Mouse (Mus musculus) heart, embryonic 12.5 days (tissue): ENCODE data around the gene Mthfs. TPM values are rescaled to one million over a fixed set of nuclear protein-coding genes. Genes with fewer than 3 reads are reported as not detected.
"Not testable (repeated sequence)": the region's sequence is repeated elsewhere in the genome, so short reads cannot be mapped to it uniquely, and the experiment has no call there.

Experiments used
- ATAC-seq: fragments of 200-750 bp; cut with Nextera tagmentation; 2 replicates; pipeline ENCODE4 v1.8.0; 2017; ENCODE audit warnings: moderate TSS enrichment, moderate library complexity; ENCODE audit not compliant: insufficient number of reproducible peaks, low FRiP score
- H3K27ac ChIP-seq: fragments of 300-500 bp; sonication (generic); 2 replicates; pipeline ENCODE4 v1.5.1; 2016; ENCODE audit warnings: mild to moderate bottlenecking, moderate library complexity; ENCODE audit not compliant: poor library complexity, severe bottlenecking
- H3K27me3 ChIP-seq: fragments of 300-500 bp; sonication (generic); replicated peaks from 2 replicates; pipeline ENCODE4 v1.6.1; 2016; ENCODE audit warnings: mild to moderate bottlenecking, moderate library complexity
- H3K36me3 ChIP-seq: fragments of 300-500 bp; sonication (generic); 2 replicates; pipeline ENCODE4 v1.6.1; 2016; ENCODE audit warnings: mild to moderate bottlenecking, moderate library complexity
- H3K4me1 ChIP-seq: fragments of 300-500 bp; sonication (generic); replicated peaks from 2 replicates; pipeline ENCODE4 v1.6.1; 2016; ENCODE audit warnings: mild to moderate bottlenecking
- H3K4me2 ChIP-seq: fragments of 300-500 bp; sonication (generic); 2 replicates; pipeline ENCODE4 v1.6.1; 2016; ENCODE audit warnings: mild to moderate bottlenecking, moderate library complexity
- H3K4me3 ChIP-seq: fragments of 300-500 bp; sonication (generic); 2 replicates; pipeline ENCODE4 v1.5.1; 2016; ENCODE audit warnings: mild to moderate bottlenecking
- H3K9ac ChIP-seq: fragments of 300-500 bp; sonication (generic); 2 replicates; pipeline ENCODE4 v1.6.1; 2016; ENCODE audit warnings: mild to moderate bottlenecking, moderate library complexity
- H3K9me3 ChIP-seq: fragments of 300-500 bp; sonication (generic); replicated peaks from 2 replicates; pipeline ENCODE4 v1.6.1; 2016; ENCODE audit warnings: mild to moderate bottlenecking, moderate library complexity
- WGBS: fragments of 180-500 bp; shearing (Covaris S2); methylation state at CpG from one replicate; pipeline ENCODE4 v1.1.7; 2016; 5-methylcytosine and 5-hydroxymethylcytosine counted together
- polyA plus RNA-seq: library from polyadenylated mRNA; unstranded; fragments of >200 nt; fragmentation: Nextera tagmentation; extraction: Ambion mirVana; gene quantifications from 2 replicates; pipeline ENCODE4 v1.2.1, GENCODE M21; 2016

The Mthfs gene
- polyA plus RNA-seq, 1 experiment from 2014 or later: 15.3 TPM

GRCm38 (mm10) chr9:89211065-89211858 is 786 bp downstream of the Mthfs start:
- ATAC-seq: peak; percentile 95
- WGBS: 4% methylated on average over 13 of the region's 44 CpGs
- not testable (repeated sequence) for H3K27me3 ChIP-seq, H3K4me1 ChIP-seq, H3K36me3 ChIP-seq, H3K9me3 ChIP-seq, H3K9ac ChIP-seq
- Histone ChIP-seq H3K4me3 (peak overlapping the region; percentile 44), H3K27ac (peak overlapping the region; percentile 75; the same call in 1 of the 2 replicates), H3K4me2 (peak overlapping the region; percentile 52)

GRCm38 (mm10) chr9:89212428-89212827 is 2.0 kb downstream of the Mthfs start:
- H3K4me2 ChIP-seq, H3K36me3 ChIP-seq, H3K9ac ChIP-seq, H3K9me3 ChIP-seq, H3K4me3 ChIP-seq, ATAC-seq, H3K27me3 ChIP-seq, H3K27ac ChIP-seq, H3K4me1 ChIP-seq: not testable (repeated sequence)
- WGBS: 22% methylated on average over 1 of the region's 1 CpGs

GRCm38 (mm10) chr9:89218174-89218573 is 7.7 kb downstream of the Mthfs start:
- not testable (repeated sequence) for H3K9me3 ChIP-seq, H3K27ac ChIP-seq, H3K4me3 ChIP-seq, H3K4me2 ChIP-seq, H3K36me3 ChIP-seq, H3K9ac ChIP-seq, ATAC-seq, H3K27me3 ChIP-seq, H3K4me1 ChIP-seq
- 87% methylated on average over 4 of the region's 4 CpGs for WGBS

- WGBS: 86% methylated on average over 3 of the region's 4 CpGs
These were observed 9.2 kb downstream of the Mthfs start for GRCm38 (mm10) chr9:89219668-89220067.

GRCm38 (mm10) chr9:89220704-89221287 is 10.3 kb downstream of the Mthfs start:
- not testable (repeated sequence) for H3K27me3 ChIP-seq, ATAC-seq, H3K9ac ChIP-seq, H3K36me3 ChIP-seq, H3K4me2 ChIP-seq, H3K4me3 ChIP-seq, H3K4me1 ChIP-seq, H3K27ac ChIP-seq, H3K9me3 ChIP-seq
- WGBS: 86% methylated on average over 6 of the region's 6 CpGs

More at GRCm38 (mm10) chr9:89219668-89220067, 9.2 kb downstream of the Mthfs start:
- not testable (repeated sequence) for H3K9ac ChIP-seq, ATAC-seq, H3K27me3 ChIP-seq, H3K36me3 ChIP-seq, H3K27ac ChIP-seq, H3K4me1 ChIP-seq, H3K9me3 ChIP-seq, H3K4me2 ChIP-seq, H3K4me3 ChIP-seq

- Histone ChIP-seq H3K9ac (no peak overlapping the region), H3K27me3 (no peaks in the 10 kb centered on the region), H3K36me3 (no peaks in the 10 kb centered on the region), H3K4me2 (no peak overlapping the region), H3K4me3 (no peak overlapping the region), H3K9me3 (no peaks in the 10 kb centered on the region), H3K27ac (no peak overlapping the region), H3K4me1 (no peaks in the 10 kb centered on the region)
- no peak for ATAC-seq
- WGBS: 48% methylated on average over 4 of the region's 4 CpGs
These were observed 15.6 kb downstream of the Mthfs start for GRCm38 (mm10) chr9:89226071-89226470.

- no peak overlapping the region for H3K27ac ChIP-seq
- H3K36me3 ChIP-seq: no peaks in the 10 kb centered on the region
- no peak overlapping the region for H3K4me3 ChIP-seq
- no peaks in the 10 kb centered on the region for H3K4me1 ChIP-seq
- H3K9me3 ChIP-seq: no peaks in the 10 kb centered on the region
- no peaks in the 10 kb centered on the region for H3K27me3 ChIP-seq
- WGBS: 86% methylated on average over 7 of the region's 7 CpGs
- no peak overlapping the region for H3K4me2 ChIP-seq
- H3K9ac ChIP-seq: no peak overlapping the region
- no peak for ATAC-seq
These were observed 17.6 kb downstream of the Mthfs start for GRCm38 (mm10) chr9:89228122-89228521.

- H3K9ac ChIP-seq, ATAC-seq, H3K27ac ChIP-seq, H3K27me3 ChIP-seq, H3K4me2 ChIP-seq, H3K4me3 ChIP-seq, H3K4me1 ChIP-seq, H3K9me3 ChIP-seq, H3K36me3 ChIP-seq: not testable (repeated sequence)
- WGBS: 70% methylated on average over 2 of the region's 2 CpGs
These were observed 20.5 kb downstream of the Mthfs start for GRCm38 (mm10) chr9:89230897-89231497.

GRCm38 (mm10) chr9:89237131-89237530 is 26.7 kb downstream of the Mthfs start:
- 80% methylated on average over 4 of the region's 4 CpGs for WGBS
- not testable (repeated sequence) for ATAC-seq, H3K9ac ChIP-seq, H3K27ac ChIP-seq, H3K4me3 ChIP-seq, H3K4me1 ChIP-seq, H3K27me3 ChIP-seq, H3K36me3 ChIP-seq, H3K4me2 ChIP-seq, H3K9me3 ChIP-seq

- not testable (repeated sequence) for H3K27ac ChIP-seq, H3K27me3 ChIP-seq, H3K4me3 ChIP-seq, H3K4me2 ChIP-seq, H3K9ac ChIP-seq, H3K4me1 ChIP-seq, H3K36me3 ChIP-seq, H3K9me3 ChIP-seq, ATAC-seq
- WGBS: 65% methylated on average over 5 of the region's 5 CpGs
These were observed 28.6 kb downstream of the Mthfs start for GRCm38 (mm10) chr9:89238976-89239505.

- H3K9me3 ChIP-seq, H3K4me3 ChIP-seq, ATAC-seq, H3K27me3 ChIP-seq, H3K4me2 ChIP-seq, H3K36me3 ChIP-seq, H3K27ac ChIP-seq, H3K9ac ChIP-seq, H3K4me1 ChIP-seq: not testable (repeated sequence)
- WGBS: 77% methylated on average over 3 of the region's 3 CpGs
These were observed 30.1 kb downstream of the Mthfs start for GRCm38 (mm10) chr9:89240516-89241019.
